Mouse (Mus musculus) thymus, postnatal 14 days (tissue): Measurements from ENCODE around the gene Olfr629.
A peak's percentile ranks its signal among the peaks of the same experiment; 100 is the strongest.
"Not testable (repeated sequence)": the region's sequence is repeated elsewhere in the genome, so short reads cannot be mapped to it uniquely, and the experiment has no call there.

Experiments used
- DNase-seq: peaks from one replicate; pipeline ENCODE4 v3.0.0; 2021

The Olfr629 gene

DNA sequence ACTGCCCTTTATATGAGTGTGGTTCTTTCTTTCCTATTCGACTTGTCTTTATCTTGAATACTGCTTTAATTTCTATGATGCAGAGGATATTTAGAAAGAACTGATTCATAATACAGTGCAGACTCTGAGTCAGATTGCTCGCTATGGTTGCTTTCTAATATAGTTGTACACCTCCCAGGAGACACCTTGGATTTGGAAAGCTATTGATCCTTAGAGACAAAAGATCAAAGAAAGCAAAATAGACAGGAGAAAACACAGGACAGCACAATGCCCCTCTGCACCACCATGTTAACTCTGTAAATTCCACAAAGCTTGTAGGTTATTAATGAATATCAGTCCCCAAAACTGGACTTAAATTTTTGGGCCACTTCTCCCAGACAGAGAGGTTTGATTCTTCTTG is at the start of gene Olfr629:
Gene Olfr629 (minus strand): TSS at position 101 of the 400 bp plus-strand sequence.
- DNase-seq: no peak

DNA sequence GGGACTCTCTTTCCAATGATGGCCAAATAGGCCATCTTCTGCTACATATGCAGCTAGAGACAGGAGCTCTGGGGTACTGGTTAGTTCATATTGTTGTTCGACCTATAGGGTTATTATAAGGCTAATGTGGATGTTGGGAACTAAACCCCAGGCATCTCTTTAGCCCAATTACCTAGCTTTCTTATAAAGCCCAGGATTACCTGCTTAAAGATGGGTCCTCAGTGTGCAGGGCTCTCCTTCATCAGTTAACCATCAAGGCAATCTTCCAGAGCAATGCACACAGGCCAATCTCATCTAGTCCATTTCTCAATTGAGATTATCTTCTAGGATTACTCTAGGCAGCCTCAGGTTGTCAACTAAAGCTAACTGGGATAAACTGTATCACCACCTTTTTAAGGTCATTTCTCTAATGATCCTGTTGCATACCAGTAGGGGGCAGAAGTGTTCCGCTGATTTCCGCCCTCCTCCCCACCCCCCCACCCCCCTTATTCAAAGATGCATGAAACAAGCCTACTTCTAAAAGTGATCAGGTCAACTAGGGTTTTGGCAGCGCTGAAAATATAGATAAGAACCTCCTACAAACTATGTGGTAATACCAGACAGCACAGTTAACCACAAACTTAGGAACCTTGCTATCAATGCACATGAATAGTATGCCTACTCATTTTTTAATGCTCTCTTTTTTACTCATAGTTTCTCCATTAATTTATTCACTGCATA is 48.1 kb upstream of the Olfr629 start:
- DNase-seq: no peak

DNA sequence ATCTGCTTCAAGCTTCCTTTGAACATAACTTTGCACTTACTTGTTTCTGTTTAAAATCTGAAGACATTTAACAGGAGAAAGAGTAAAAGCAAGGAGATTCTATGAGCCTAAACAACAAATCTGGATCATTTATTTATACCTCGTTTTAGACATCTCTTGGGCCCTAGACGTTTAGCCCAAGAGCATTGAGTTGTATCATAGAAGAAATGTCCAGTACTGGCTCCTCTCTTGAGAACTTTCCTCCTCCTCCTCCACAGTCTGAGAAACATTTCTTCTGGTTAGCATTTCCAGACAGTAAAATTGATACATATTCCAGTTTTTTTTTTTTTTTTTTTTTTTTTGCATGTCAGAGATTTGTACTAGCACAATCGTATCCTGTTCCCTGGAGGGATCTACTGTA is 47.0 kb upstream of the Olfr629 start, which contains the start of gene Olfr67:
Gene Olfr67 (minus strand): TSS at position 101 of the 400 bp plus-strand sequence.
- DNase-seq: no peak

DNA sequence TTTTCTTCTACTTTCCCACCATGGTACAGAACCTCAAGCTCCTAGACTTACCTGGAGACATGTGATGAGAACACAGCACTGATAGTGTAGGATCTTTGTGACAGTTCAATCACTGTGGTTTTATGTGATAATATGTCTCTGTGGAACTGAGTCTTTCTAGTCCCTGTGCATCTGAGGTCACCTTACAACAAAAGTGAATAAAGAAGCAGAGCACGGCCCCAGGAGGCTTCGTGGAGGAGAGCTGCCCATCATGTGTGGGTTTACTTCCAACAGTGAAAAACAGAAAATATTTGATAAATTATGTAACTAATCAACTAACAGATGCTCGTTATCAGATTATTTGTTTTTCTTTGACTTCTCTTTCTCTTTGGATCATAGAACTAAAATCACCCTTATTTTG is 34.9 kb upstream of the Olfr629 start, which contains the start of gene Olfr68:
Gene Olfr68 (minus strand): TSS at position 101 of the 400 bp plus-strand sequence.
- DNase-seq: no peak

DNA sequence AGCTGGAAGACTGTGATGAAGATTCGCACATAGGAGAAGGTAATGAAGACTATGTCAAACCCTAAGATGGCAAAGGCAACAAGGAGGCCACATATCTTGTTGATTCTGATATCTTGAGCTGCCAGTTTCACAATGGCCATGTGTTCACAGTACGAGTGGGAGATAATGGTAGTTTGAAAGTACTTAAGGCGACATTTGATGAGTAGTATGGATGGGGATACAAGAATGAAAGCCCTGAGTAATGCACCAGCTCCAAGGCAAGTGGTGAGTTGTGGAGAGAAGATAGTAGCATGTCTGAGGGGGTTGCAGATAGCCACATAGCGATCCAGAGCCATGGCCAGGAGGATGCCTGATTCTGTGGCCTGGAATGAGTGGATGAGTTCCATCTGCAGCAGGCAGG is 32.9 kb upstream of the Olfr629 start:
- not testable (repeated sequence) for DNase-seq

DNA sequence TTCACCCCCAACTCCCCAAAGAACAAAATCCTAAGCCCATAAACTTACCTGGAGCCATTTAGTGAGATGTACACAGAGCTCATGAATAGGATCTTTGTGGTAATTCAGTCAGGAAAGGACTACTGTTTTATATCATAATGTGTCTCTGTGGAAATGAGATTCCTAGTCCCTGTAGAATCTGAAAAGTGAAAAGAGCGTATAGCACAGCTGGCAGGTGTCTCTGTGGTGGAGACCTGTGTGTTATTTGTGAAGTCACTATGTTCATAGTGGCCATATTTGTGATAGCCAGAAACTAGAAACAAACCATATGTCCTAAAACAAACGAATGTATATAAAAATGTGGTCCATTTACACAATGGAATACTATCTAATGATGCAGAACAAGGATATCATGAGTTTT is 26.8 kb upstream of the Olfr629 start, which contains the start of gene Olfr69:
Gene Olfr69 (minus strand): TSS at position 101 of the 400 bp plus-strand sequence.
- no peak for DNase-seq

DNA sequence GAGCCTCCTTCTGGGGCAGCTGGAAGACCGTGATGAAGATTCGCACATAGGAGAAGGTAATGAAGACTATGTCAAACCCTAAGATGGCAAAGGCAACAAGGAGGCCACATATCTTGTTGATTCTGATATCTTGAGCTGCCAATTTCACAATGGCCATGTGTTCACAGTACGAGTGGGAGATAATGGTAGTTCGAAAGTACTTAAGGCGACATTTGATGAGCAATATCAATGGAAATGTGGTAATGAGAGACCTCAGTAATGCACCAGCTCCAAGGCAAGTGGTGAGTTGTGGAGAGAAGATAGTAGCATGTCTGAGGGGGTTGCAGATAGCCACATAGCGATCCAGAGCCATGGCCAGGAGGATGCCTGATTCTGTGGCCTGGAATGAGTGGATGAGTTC is 22.9 kb upstream of the Olfr629 start:
- not testable (repeated sequence) for DNase-seq

DNA sequence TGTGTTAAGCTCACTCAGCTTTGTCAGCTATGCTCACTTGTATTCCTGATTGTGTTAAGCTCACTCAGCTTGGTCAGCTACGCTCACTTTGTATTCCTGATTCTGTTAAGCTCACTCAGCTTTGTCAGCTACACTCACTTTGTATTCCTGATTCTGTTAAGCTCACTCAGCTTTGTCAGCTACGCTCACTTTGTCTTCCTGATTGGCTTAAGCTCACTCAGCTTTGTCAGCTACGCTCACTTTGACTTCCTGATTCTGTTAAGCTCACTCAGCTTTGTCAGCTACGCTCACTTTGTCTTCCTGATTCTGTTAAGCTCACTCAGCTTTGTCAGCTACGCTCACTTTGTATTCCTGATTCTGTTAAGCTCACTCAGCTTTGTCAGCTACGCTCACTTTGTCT is 17.5 kb upstream of the Olfr629 start:
- DNase-seq: not testable (repeated sequence)

DNA sequence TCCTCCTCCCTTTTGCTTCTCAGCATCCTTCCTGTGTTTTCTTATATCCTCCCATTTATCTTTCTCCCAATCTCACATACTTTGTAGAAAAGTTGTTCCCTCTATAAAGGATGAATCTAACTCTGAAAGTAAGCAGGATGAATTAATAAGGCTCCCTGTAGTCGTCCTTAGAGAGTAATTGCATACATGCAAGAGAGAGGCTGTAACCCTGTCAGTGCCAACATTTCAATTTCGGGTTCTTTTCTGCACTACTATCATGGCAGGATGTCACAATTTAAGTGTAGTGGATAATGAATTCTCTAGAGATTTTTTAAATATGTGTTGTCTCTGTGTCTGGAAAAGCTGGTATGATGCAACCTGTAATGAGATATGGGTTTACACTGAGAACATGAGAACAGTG is 12.5 kb upstream of the Olfr629 start, which contains the start of gene Olfr630:
Gene Olfr630 (minus strand): TSS at position 101 of the 400 bp plus-strand sequence.
- no peak for DNase-seq

DNA sequence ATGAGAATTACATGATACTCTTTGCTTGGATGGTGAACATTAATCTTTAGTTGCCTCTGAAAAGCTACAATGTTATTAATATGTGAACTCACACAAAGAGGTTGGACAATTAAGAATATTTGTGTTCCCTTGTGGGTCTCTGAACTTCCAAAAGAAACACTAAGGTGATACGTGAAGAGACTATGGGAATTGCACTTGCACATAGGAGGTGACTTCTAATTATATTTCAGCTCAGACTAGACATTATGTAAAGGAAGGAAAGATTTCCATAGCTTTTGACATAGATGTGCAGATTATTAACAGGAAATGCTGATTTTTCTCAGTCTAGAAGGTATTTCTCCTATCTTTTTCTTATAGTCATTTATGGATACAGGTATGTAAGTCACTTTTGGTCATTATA is 14.7 kb downstream of the Olfr629 start, which contains the start of gene Olfr628:
Gene Olfr628 (plus strand): TSS at position 301 of the 400 bp plus-strand sequence.
- DNase-seq: no peak

DNA sequence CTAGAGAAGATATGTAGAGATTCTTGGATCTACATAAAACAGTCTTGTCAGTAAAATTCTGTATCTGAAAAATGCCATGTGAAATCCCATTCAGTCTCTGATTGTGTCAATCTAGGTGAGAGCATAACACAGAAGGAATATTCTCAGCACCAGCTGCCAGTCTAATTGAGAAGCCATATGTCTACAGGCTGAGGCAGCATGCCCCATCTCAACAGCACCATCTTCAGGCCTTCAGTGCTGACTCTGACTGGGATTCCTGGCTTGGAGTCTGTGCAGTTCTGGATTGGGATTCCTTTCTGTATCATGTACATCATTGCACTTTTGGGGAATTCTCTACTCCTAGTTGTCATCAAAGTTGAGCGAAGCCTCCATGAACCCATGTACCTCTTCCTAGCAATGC is 28.3 kb downstream of the Olfr629 start:
- DNase-seq: not testable (repeated sequence)

DNA sequence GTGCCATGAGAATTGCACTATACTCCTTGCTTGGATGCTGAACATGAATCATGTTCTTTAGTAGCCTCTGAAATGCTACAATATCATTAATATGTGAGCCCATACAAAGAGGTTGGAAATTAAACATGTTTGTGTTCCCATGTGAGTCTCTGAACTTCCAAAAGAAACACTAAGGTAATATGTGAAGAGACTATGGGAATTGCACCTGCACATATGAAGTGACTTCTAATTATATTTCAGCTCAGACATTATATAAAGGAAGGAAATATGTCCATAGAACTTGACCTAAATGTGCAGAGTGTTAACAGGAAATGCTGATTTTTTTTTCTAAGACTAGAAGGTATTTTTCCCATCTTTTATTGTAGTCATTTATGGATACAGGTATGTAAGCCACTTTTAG is 30.4 kb downstream of the Olfr629 start, which contains the start of gene Olfr243:
Gene Olfr243 (plus strand): TSS at position 301 of the 400 bp plus-strand sequence.
- DNase-seq: no peak

DNA sequence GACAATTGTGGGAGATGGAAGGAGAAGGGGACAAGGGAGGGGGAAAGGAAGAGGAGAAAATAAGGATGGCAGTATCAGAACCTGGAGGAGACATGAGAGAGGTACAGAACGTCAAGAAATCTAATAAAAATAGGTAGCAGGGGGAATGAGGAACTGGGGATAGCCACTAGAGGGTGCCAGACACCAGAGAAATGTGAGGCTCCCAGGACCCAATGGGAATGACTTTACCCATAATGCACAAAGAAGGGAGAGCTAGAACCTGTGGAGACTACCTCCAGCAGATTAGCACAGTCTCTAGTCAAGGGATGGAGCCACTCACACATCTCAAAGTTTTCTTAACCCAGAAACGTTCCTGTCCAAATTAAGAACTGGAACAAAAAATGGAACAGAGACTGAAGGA is 32.7 kb downstream of the Olfr629 start:
- DNase-seq: peak; percentile 14

DNA sequence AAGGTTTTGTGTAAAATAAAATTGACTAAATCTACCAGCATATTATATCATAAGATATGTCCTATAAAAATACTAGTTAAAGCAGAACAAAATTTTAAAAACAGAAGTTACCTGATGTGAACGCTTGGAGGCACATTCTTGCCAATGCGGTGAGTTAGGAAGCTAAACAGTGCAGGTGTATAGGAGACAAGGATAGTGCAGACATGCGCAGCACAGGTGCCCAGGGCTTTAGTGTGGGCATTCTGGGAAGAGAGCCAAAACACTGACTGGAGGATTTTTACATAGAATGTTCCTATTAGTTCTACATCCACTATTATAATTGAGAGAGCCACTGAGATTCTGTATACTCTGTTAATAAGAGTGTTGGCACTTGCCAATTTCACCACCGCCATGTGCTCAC is 45.3 kb downstream of the Olfr629 start:
- DNase-seq: no peak
